Mouse (Mus musculus) T-helper 1 cell (primary cell): ENCODE data around the gene Wipf3.

Source experiments
- in situ Hi-C: fragments of 300-600 bp; cut with MboI, MseI; formaldehyde crosslinking; loops from one replicate; pipeline ENCODE4 v1.15.1; 2025; ENCODE audit warnings: high pct_unique_total_duplicates

Wipf3 gene

GRCm38 (mm10) chr6:54475926-54476667 is 46.7 kb downstream of the Wipf3 start:
- in situ Hi-C loops = no loop called here

DNA sequence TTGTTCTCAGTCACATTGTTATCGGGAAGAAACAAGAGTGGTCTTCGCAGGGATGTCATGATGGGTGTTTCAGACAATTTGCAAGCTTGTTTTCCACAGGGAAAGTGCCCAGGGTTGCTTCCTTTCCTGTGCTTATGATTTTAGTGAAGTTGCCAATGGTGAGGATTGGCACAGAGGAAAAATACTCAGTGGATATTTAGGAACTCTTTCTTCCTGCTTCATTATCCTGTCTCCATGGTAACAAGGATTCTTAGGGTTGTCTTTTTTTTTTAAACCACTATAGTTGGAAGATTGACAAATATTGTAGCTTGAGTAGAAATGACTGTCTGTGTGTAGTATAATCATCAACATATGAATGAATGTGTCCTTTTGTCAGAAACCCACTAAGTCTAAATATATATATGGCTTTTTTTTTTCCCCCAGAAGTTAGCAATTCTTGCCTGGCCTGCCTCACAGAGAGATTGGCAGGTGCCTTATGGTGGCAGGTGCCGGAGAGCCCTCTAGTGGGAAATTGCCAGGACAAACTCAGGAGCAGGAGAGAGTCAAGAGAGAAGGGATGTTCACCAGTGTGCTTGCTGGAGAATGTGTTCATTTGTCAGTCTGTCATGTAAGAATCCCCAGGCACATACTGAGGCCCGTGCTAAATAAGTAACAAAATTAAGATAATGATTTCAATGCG is 49.4 kb downstream of the Wipf3 start:
- in situ Hi-C loops = no loop called here

GRCm38 (mm10) chr6:54481390-54482112 is 52.1 kb downstream of the Wipf3 start:
- in situ Hi-C loops = no loop called here

DNA sequence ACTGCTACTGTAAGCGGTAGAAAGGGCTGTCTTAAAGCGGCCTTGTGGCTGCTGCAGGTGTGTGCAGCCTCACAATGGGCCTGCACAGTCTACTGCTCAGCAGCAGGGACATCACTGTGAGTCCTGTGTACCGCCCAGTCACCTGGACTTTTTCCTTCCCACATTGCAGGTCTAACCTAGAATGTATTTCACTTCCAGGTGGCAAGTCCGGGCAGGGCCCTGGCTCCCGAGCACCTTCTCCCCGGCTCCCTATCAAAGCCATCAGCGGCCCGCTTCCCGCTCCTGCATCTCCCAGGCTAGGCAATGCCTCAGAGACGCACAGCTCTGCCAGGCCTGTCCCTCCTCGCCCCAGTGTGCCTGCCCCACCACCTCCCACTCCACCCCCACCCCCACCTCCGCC is 55.6 kb downstream of the Wipf3 start:
- in situ Hi-C loops = no loop called here

DNA sequence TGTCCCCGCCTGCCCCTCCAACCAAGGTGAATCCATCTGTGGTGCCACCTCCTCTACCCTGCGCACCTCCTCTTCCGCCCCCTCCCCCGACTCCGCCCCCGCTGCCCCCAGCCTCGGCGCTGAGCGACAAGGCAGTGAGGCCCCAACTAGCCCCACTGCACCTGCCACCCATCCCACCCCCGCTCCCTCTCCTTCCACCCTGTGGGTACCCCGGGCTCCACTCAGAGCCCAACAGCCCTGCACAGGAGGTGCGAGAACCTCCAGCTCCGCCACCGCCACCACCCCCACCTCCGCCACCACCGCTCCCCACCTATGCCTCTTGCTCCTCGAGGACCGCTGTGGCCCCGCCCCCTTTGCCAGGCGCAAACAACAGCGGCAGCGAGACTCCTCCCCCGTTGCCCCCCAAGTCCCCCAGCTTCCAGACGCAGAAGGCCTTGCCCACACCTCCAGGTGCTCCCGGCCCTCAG is 56.1 kb downstream of the Wipf3 start:
- in situ Hi-C loops = no loop called here

DNA sequence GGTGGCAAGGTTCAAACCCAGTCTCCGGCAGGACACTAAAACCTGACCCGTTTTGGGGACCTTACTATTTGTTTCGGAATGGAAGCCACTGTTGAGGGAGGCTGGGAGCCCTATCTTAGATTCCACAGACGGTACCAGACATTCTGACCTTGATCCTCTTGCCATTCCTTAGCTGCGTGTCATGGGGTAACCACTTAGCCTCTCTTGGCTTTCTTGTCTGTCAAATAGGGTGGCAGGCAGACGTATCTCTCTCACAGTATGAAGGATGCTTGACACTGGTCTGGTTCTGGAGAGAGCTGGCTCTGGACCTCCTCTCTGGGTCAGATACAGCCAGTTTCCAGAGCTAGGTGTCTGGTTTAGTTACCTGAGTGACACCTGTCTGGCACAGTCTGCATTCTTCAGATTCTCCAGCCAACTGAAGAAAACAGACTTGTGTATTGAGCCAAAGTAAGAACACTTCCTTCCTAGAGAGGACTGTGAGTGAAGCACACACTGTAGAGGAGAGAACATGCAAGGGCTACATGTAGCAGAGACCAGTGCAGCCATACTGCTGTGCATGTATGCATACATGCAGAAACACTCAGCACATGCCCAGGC is 56.7 kb downstream of the Wipf3 start:
- in situ Hi-C loops = no loop called here

DNA sequence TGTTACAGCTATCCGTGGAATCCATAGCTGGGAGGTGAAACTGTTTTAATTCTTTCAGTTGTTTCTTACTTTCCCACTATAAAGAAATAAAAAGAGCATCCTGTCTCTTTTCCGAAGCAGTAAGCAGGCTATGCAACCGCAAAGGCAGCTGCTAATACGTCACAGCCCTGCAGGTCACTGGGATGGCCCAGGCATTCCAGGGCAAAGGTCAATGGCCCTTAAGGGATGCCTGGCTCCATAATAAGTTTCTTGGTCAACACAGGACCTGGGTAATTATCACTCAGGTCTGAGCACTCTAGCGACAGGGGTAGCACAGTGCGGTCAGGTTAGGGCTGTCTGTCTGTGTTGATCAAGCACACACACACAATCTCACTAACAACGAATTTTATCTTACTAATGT is 61.7 kb downstream of the Wipf3 start:
- in situ Hi-C loops = loop anchor here (10.0 kb wide), 1 partner anchor 716 kb away; no protein-coding TSS in a partner anchor

GRCm38 (mm10) chr6:54494097-54494496 is 64.7 kb downstream of the Wipf3 start:
- in situ Hi-C loops = loop anchor here (10.0 kb wide), 1 partner anchor 719 kb away; no protein-coding TSS in a partner anchor

DNA sequence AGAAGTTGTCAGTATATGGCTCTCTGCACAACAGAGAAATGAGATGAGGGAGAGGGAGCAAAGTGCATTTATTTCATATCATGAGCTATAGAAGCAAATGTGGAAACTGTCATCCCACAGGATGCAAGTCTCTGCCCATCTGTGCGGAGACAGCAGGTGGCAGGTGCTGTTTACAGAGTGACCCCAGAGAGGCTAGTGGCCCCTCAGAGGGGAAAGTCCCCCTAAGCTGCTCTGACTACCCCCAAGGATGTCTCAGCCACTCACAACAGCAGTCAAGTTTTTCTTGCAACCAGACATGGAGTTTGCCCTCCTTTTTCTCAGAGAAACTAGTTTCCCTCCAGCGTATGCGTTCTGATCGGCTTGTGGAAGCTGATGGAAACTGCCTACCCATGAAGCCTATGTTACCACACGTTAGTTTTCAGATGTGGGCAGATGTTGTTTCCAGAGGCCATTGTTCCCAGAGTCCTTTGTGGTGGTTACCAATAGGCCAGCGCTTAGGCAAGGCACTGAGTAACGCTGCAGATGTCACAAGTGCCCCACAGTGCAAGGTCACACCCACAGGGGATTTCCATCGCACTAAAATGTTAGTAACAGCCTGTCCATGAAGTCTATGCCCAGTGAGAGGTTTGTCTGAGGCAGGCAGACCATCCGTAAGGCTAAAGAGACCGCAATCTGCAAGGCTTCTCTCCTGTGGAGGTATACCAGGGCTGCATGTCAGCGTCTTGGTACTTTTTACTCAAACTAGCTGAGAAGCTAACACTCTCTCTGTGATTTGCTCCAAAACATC is 65.4 kb downstream of the Wipf3 start:
- in situ Hi-C loops = loop anchor here (10.0 kb wide), 1 partner anchor 720 kb away; no protein-coding TSS in a partner anchor

- in situ Hi-C loops = loop anchor here (10.0 kb wide), 1 partner anchor 721 kb away; no protein-coding TSS in a partner anchor
These were observed 66.8 kb downstream of the Wipf3 start for GRCm38 (mm10) chr6:54496214-54496613.

DNA sequence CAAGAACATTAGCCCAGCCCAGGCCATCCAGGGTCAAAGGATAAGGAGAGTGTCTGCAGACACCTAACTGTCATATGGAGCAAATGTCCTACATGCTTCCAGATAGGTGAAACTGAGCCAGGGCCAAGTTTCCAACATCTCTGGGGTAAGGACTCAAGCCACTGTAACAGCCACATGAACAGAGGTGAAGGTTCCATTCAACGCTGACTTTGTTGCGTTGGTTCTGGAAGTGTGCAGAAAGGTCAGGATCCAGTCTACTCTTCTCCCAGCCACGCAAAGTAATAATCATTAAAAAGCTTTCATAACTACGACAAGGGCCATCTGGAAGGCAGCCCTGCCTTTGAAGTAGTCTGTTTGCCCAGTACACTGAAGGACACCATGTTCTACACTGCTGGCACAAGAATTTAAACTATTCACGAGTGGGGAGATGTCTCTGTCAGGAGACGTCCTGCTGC is 73.3 kb downstream of the Wipf3 start:
- in situ Hi-C loops = no loop called here

- in situ Hi-C loops = no loop called here
These were observed 76.9 kb downstream of the Wipf3 start for GRCm38 (mm10) chr6:54506318-54506717.

GRCm38 (mm10) chr6:54507002-54507401 is 77.6 kb downstream of the Wipf3 start:
- in situ Hi-C loops = no loop called here

DNA sequence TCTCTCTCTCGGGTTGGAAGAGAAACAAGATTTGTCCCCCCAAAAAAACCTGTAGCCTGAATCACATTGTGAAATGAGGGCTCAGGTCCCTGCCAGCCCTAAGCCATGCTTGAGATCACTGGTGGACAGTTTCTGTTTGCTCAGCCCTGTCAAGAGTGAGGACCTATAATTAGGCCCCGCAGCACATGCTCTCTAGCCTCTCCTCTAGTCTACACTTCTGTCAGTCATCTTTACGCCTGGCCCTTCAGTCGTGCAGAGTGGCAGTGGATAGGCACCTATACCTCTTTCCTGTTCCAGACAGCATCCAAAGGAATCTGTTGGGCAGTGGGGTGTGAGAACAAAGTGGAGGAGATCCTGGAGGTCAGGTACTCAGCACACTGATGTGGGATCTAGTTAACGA is 78.4 kb downstream of the Wipf3 start:
- in situ Hi-C loops = no loop called here

DNA sequence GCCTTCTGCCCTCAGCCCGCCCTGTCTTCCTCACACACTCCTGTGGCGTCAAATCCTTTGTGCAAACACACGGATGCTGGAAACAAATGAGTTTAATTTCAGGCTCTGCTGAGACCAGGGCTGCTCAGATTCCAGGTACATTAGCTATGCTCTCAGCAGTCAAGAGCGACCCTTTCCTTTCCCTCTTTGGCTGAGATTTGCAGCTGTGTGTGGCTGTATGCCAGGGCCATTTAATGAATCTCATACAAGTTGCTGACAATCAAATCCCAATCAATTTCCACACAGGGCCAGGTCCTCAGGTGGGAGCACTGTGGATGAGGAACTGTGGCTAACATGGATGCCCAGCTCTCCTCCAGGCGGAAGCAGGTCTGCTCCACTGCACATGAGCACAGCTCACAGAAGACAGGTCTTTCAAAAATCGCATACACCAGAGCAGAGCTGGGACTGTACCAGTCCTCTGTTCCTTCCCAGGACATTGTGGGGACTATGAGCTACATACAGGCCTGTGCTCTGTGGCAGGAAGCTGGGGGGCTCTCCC is 78.9 kb downstream of the Wipf3 start:
- in situ Hi-C loops = no loop called here

DNA sequence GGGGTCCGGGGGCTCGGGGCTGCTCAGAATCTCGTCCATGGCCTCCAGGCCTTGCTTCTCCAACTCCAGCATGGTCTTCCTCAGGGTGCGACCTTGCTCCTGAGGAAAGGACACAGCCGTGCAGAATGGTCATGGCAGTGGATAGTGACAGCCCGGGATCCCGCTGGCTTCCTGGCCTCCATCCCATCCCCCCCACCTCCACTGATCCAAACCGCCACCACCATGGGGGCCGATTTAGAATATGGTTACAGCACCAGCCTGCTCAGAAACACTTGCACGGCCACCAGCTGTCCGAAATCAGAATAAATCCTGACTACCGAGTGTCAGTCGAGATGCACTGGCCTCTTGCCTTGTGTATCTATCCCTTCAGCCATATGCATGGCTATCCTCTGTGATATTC is 79.9 kb downstream of the Wipf3 start:
- in situ Hi-C loops = no loop called here

- in situ Hi-C loops = no loop called here
These were observed 82.9 kb downstream of the Wipf3 start for GRCm38 (mm10) chr6:54512256-54512655.

- in situ Hi-C loops = no loop called here
These were observed 87.2 kb downstream of the Wipf3 start for GRCm38 (mm10) chr6:54516512-54517134.

- in situ Hi-C loops = no loop called here
These were observed 89.4 kb downstream of the Wipf3 start for GRCm38 (mm10) chr6:54518758-54519157.

GRCm38 (mm10) chr6:54528666-54529065 is 99.3 kb downstream of the Wipf3 start:
- in situ Hi-C loops = no loop called here
